Mouse (Mus musculus): Measurements from ENCODE around the gene Lyzl4.

DNA sequence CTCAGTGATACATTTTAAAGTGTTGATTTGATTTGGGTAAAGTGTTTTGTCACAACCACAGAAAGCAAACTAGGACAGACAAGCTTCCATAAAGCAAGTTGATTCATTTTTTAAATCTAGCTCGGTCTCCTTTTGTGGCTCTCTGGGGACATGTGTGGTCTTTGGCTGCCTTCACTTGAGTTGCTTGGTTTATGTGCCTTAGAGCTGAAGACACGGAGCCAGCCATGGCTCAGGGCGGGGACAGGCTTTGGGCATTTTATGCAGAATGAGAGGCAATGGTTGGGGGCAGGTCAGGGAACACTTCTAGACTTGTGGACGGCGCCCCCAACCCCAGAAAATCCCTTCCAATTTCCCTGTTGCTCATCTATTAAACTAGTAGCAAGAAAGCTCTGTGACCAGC, 31.8 kb upstream of the Lyzl4 start:
- TF ChIP-seq CTCF (IDR thresholded peaks at IDR 0.05) = no peak
- no peak for TF ChIP-seq EP300 (IDR thresholded peaks at IDR 0.05)

Data from lung, postnatal 0 days (tissue).